20 mouse cellular contexts compared by ENCODE assay signal in genomic region chr1:66932052-66932451, GRCm38 (mm10). TPM values are rescaled to one million over a fixed set of nuclear protein-coding genes. Genes with fewer than 3 reads are reported as not detected.
"Had no signal": no experiment of that assay in that cellular context is flagged by ENCODE, and none has a peak within 500 bp of the region (broad histone marks: within the 10 kb centered on the region; RNA-seq: fewer than 3 reads in every experiment).

No protein-coding gene starts in this region.

- DNase-seq: lung, adult 18-20 months; lung, embryonic 14.5 days; lung, postnatal 10 days; lung, postnatal 4 days; midbrain, embryonic 14.5 days; right cerebral cortex, postnatal 25 days; right cerebral cortex, postnatal 4 days; spleen, adult 18-20 months; thymus, adult 2 months; thymus, postnatal 25 days; thymus, postnatal 4 days had no signal

- H3K9me3 ChIP-seq: midbrain, embryonic 10.5 days; midbrain, embryonic 12.5 days; neural tube, embryonic 12.5 days; stomach, embryonic 15.5 days had no signal

- H3K36me3 ChIP-seq: midbrain, embryonic 10.5 days; midbrain, embryonic 12.5 days; neural tube, embryonic 12.5 days; stomach, embryonic 15.5 days had no signal

- H3K4me2 ChIP-seq: lung, embryonic 14.5 days; midbrain, embryonic 12.5 days; neural tube, embryonic 12.5 days; stomach, embryonic 15.5 days had no signal

- H3K27ac ChIP-seq: midbrain, embryonic 10.5 days; midbrain, embryonic 12.5 days; neural tube, embryonic 12.5 days; stomach, embryonic 15.5 days; stomach, postnatal 0 days had no signal

- ATAC-seq: midbrain, embryonic 16.5 days had no signal

- H3K4me1 ChIP-seq: midbrain, embryonic 10.5 days; midbrain, embryonic 12.5 days; neural tube, embryonic 12.5 days; stomach, embryonic 15.5 days had no signal

- H3K4me3 ChIP-seq: midbrain, embryonic 10.5 days; midbrain, embryonic 12.5 days; neural tube, embryonic 12.5 days; stomach, embryonic 15.5 days had no signal

- H3K9ac ChIP-seq: lung, embryonic 14.5 days; midbrain, embryonic 12.5 days; neural tube, embryonic 12.5 days; stomach, embryonic 15.5 days had no signal

- H3K27me3 ChIP-seq: midbrain, embryonic 12.5 days; neural tube, embryonic 12.5 days; stomach, embryonic 15.5 days had no signal

RNA-seq across cellular contexts. Expression of gene Myl1, which starts 13.2 kb away (rescaled TPM):
- total RNA-seq: megakaryocyte, adult 5-6 weeks; neutrophil, adult 5-6 weeks had no signal
- polyA plus RNA-seq: small intestine, adult 2 months had no signal
